ENCODE assay signal across 10 mouse cellular contexts in genomic region chrX:103879329-103879935, GRCm38 (mm10). TPM values are rescaled to one million over a fixed set of nuclear protein-coding genes. Genes with fewer than 3 reads are reported as not detected.
DNase-seq lines count a peak whose midpoint lies in the region; ATAC-seq and TF ChIP-seq lines count a peak whose summit lies in the region.
"Had no signal": no experiment of that assay in that cellular context is flagged by ENCODE, and none has a peak within 500 bp of the region (broad histone marks: within the 10 kb centered on the region; RNA-seq: fewer than 3 reads in every experiment).

No protein-coding gene starts in this region.

- no peak for ATAC-seq in heart, embryonic 14.5 days (ENCODE audit: insufficient number of reproducible peaks, insufficient read depth, low FRiP score, low read depth)
- no peak for ATAC-seq in embryonic facial prominence, embryonic 14.5 days (ENCODE audit: low read depth)
- no peak; the same call in 1 of the 2 replicates for ATAC-seq in hindbrain, embryonic 14.5 days (ENCODE audit: low FRiP score)
- no peak for ATAC-seq in midbrain, postnatal 0 days (ENCODE audit: low FRiP score)

- no peak for DNase-seq in heart, adult 9 months (ENCODE audit: low spot score in 2 of 2)
- DNase-seq in embryonic facial prominence, embryonic 14.5 days (ENCODE audit: low spot score) = no peak
- no peak for DNase-seq in hindbrain, embryonic 14.5 days (ENCODE audit: low spot score)
- no peak for DNase-seq in midbrain, postnatal 0 days (ENCODE audit: low spot score)
- no peak for DNase-seq in spleen, adult 18-20 months
- DNase-seq in left cerebral cortex, postnatal 14 days (ENCODE audit: low spot score in 2 of 2) = no peak
- no peak for DNase-seq in left cerebral cortex, postnatal 25 days (ENCODE audit: low spot score in 2 of 2)
- DNase-seq: kidney, adult 2 months; lung, postnatal 14 days had no signal

- peaks cover 19% of the 10 kb centered on the region for H3K27me3 ChIP-seq in heart, embryonic 14.5 days (ENCODE audit: control insufficient read depth, insufficient read depth, low read length)
- peaks cover 35% of the 10 kb centered on the region for H3K27me3 ChIP-seq in embryonic facial prominence, embryonic 14.5 days (replicated peaks; ENCODE audit: control insufficient read depth, insufficient read depth, low read length)
- H3K27me3 ChIP-seq in hindbrain, embryonic 14.5 days (ENCODE audit: control insufficient read depth, insufficient read depth, low read length) = peaks cover 66% of the 10 kb centered on the region
- peaks cover 14% of the 10 kb centered on the region; the same call in 1 of the 2 replicates for H3K27me3 ChIP-seq in midbrain, postnatal 0 days (ENCODE audit: insufficient read depth, low read length)

- no peaks in the 10 kb centered on the region for H3K4me1 ChIP-seq in heart, embryonic 14.5 days (ENCODE audit: control insufficient read depth in 2 of 2, insufficient read depth in 2 of 2, low read length in 2 of 2)
- no peaks in the 10 kb centered on the region for H3K4me1 ChIP-seq in embryonic facial prominence, embryonic 14.5 days (ENCODE audit: control insufficient read depth, insufficient read depth, low read length)
- no peaks in the 10 kb centered on the region for H3K4me1 ChIP-seq in hindbrain, embryonic 14.5 days (replicated peaks; ENCODE audit: control insufficient read depth, insufficient read depth, low read length)
- H3K4me1 ChIP-seq in midbrain, postnatal 0 days (ENCODE audit: insufficient read depth, low read length) = no peaks in the 10 kb centered on the region

- H3K9me3 ChIP-seq in heart, embryonic 14.5 days (ENCODE audit: control insufficient read depth, low read length) = no peaks in the 10 kb centered on the region
- no peaks in the 10 kb centered on the region for H3K9me3 ChIP-seq in embryonic facial prominence, embryonic 14.5 days (ENCODE audit: control insufficient read depth, low read length)
- no peaks in the 10 kb centered on the region for H3K9me3 ChIP-seq in hindbrain, embryonic 14.5 days (ENCODE audit: control insufficient read depth, low read length)
- H3K9me3 ChIP-seq in midbrain, postnatal 0 days (ENCODE audit: low read length) = no peaks in the 10 kb centered on the region

- no peak for TF ChIP-seq CTCF in midbrain, postnatal 0 days (IDR thresholded peaks at IDR 0.05)

- WGBS in heart, embryonic 14.5 days = 29% methylated on average over 22 of the region's 24 CpGs
- WGBS in embryonic facial prominence, embryonic 14.5 days = 53% methylated on average over 8 of the region's 24 CpGs
- WGBS in hindbrain, embryonic 14.5 days = 33% methylated on average over 20 of the region's 24 CpGs
- WGBS in midbrain, postnatal 0 days = 34% methylated on average over 24 of the region's 24 CpGs

- H3K36me3 ChIP-seq in heart, embryonic 14.5 days (ENCODE audit: control insufficient read depth, insufficient read depth, low read length) = no peaks in the 10 kb centered on the region
- no peaks in the 10 kb centered on the region for H3K36me3 ChIP-seq in embryonic facial prominence, embryonic 14.5 days (ENCODE audit: control insufficient read depth, insufficient read depth, low read length)
- no peaks in the 10 kb centered on the region for H3K36me3 ChIP-seq in hindbrain, embryonic 14.5 days (replicated peaks; ENCODE audit: control insufficient read depth, insufficient read depth)
- no peaks in the 10 kb centered on the region for H3K36me3 ChIP-seq in midbrain, postnatal 0 days (ENCODE audit: insufficient read depth, low read length)

- no peak overlapping the region for H3K4me3 ChIP-seq in heart, embryonic 14.5 days (ENCODE audit: control insufficient read depth in 1 of 2, insufficient read depth in 1 of 2, low read depth in 1 of 2, low read length in 2 of 2)
- H3K4me3 ChIP-seq in embryonic facial prominence, embryonic 14.5 days (ENCODE audit: low read depth, low read length) = no peak overlapping the region
- H3K4me3 ChIP-seq in hindbrain, embryonic 14.5 days (replicated peaks; ENCODE audit: low read length) = no peak overlapping the region; the same call in 1 of the 2 replicates
- peak overlapping the region; percentile 13; the same call in 1 of the 2 replicates for H3K4me3 ChIP-seq in midbrain, postnatal 0 days (ENCODE audit: low read depth, low read length)

- intact Hi-C loops in left cerebral cortex, postnatal 14 days (cut with DNase I) = no loop called here
- intact Hi-C loops in left cerebral cortex, postnatal 25 days (cut with DNase I) = no loop called here

- no peak overlapping the region for H3K27ac ChIP-seq in heart, embryonic 14.5 days (replicated peaks in 1 of 2; ENCODE audit: control insufficient read depth in 1 of 2, insufficient read depth in 1 of 2, low read depth in 2 of 2, low read length in 2 of 2)
- H3K27ac ChIP-seq in embryonic facial prominence, embryonic 14.5 days (replicated peaks; ENCODE audit: low read depth, low read length) = no peak overlapping the region
- H3K27ac ChIP-seq in hindbrain, embryonic 14.5 days = no peak overlapping the region
- no peak overlapping the region for H3K27ac ChIP-seq in midbrain, postnatal 0 days (ENCODE audit: low read depth, low read length)

- H3K4me2 ChIP-seq in heart, embryonic 14.5 days (ENCODE audit: low read length) = peak overlapping the region; percentile 43
- peak overlapping the region; percentile 40 for H3K4me2 ChIP-seq in embryonic facial prominence, embryonic 14.5 days (ENCODE audit: low read depth, low read length)
- H3K4me2 ChIP-seq in hindbrain, embryonic 14.5 days (replicated peaks) = peak overlapping the region; percentile 43
- peak overlapping the region; percentile 30; the same call in 1 of the 2 replicates for H3K4me2 ChIP-seq in midbrain, postnatal 0 days (ENCODE audit: low read depth, low read length, poor library complexity, severe bottlenecking)

- H3K9ac ChIP-seq in heart, embryonic 14.5 days (ENCODE audit: low read length) = no peak overlapping the region
- no peak overlapping the region for H3K9ac ChIP-seq in embryonic facial prominence, embryonic 14.5 days (ENCODE audit: low read depth, low read length)
- H3K9ac ChIP-seq in hindbrain, embryonic 14.5 days = no peak overlapping the region
- no peak overlapping the region for H3K9ac ChIP-seq in midbrain, postnatal 0 days (replicated peaks; ENCODE audit: low read length, poor library complexity, severe bottlenecking)

RNA-seq across cellular contexts. Expression of gene Slc16a2, which starts 57.6 kb away (rescaled TPM):
- 25.9 and 27.2 TPM in 2 replicates for polyA plus RNA-seq in heart, embryonic 14.5 days (2014; fragmentation: Nextera tagmentation; extraction: Ambion mirVana)
- polyA plus RNA-seq in embryonic facial prominence, embryonic 14.5 days (2014; fragmentation: Nextera tagmentation; extraction: Ambion mirVana) = 34.7 and 38.2 TPM in 2 replicates
- polyA plus RNA-seq in hindbrain, embryonic 14.5 days (2014; fragmentation: Nextera tagmentation; extraction: Ambion mirVana) = 34.6 and 37.9 TPM in 2 replicates
- total RNA-seq in midbrain, postnatal 0 days (2014; rRNA removed) = 42.4 and 48.4 TPM in 2 replicates
- polyA plus RNA-seq in midbrain, postnatal 0 days (2015; fragmentation: Nextera tagmentation; extraction: Ambion mirVana) = 25.3 and 25.9 TPM in 2 replicates
- total RNA-seq in left cerebral cortex, postnatal 14 days (2021) = 10 to 100 TPM; 57.3 to 60.0 TPM
- total RNA-seq in left cerebral cortex, postnatal 25 days (2021) = 10 to 100 TPM; 38.6 to 47.3 TPM
